Mouse (Mus musculus) brown adipose tissue, adult 24 weeks (tissue): ENCODE results near the gene Nkapd1. TPM values are rescaled to one million over a fixed set of nuclear protein-coding genes. Genes with fewer than 3 reads are reported as not detected.
"Not testable (repeated sequence)": the region's sequence is repeated elsewhere in the genome, so short reads cannot be mapped to it uniquely, and the experiment has no call there.

Experiments used
- H3K27ac ChIP-seq: fragments of 200-500 bp; replicated peaks from 2 replicates; pipeline ENCODE4 v1.5.1; 2012; ENCODE audit warnings: low read depth, mild to moderate bottlenecking, low read length
- H3K4me1 ChIP-seq: fragments of 200-500 bp; 2 replicates; pipeline ENCODE4 v1.6.1; 2012; ENCODE audit warnings: low read length, mixed read lengths; ENCODE audit not compliant: control insufficient read depth, insufficient read depth, insufficient read length
- H3K4me3 ChIP-seq: fragments of 200-500 bp; 2 replicates; pipeline ENCODE4 v1.5.1; 2012; ENCODE audit warnings: low read depth, mild to moderate bottlenecking, low read length, moderate library complexity; ENCODE audit not compliant: insufficient read depth
- polyA plus RNA-seq: library from polyadenylated mRNA; stranded (reverse); fragments of >200 nt; gene quantifications from 2 replicates; pipeline ENCODE4 v1.2.4, GENCODE M21; 2012; ENCODE audit not compliant: missing spikeins, insufficient read depth, insufficient read length

Gene Nkapd1
- 7.6 and 20.6 TPM in 2 replicates for polyA plus RNA-seq

DNA sequence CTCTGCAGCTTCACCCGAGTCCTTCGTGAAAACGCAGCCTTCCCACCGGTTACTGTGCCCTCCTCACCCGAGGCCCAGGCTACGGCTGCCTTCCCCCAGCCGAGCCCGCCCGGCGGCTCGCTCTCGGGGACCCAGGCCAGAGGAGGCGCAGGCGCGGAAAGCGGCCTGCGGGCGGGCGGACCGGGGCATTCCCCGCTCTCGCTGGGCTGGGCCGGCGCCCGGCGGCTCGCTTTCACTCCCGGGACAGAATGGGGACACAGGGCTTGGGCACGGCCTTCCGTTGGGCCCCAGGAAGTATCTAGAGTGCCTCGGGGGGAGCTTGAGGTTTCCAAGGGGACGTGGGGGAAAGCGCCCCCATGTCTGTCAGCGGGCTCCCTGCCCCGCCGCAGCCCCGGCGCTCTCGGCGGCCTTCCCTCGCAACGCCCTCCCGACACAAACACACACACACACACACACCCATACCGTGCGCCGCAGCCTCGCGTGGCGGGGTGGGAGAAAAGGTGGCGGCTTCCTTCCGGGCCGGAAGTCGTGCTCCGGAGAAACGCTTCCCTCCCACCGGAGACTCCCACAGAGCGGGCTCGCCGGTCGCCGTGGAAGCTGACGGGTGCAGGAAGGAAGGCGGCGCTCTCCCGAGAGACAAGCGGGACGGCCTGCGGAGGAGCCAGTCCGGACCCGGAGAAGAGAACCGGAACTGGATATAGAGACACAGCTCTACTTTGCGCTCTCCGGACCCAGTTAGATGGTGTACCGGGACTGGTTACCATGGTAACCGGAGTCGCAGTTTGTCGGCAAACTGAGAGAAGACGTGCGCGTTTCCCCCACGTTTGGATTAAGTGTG, at the start of gene Nkapd1, which contains the start of gene Pih1d2:
Gene Nkapd1, minus strand, starts transcription at position 699 of the 838 bp plus-strand sequence.
Gene Pih1d2, plus strand, starts transcription at position 556 of the 838 bp plus-strand sequence.
- Histone ChIP-seq H3K4me1 (peaks cover 2% of the 10 kb centered on the region), H3K27ac (peak within 1 kb of the TSS; percentile 85), H3K4me3 (peak within 1 kb of the TSS; percentile 86)

DNA sequence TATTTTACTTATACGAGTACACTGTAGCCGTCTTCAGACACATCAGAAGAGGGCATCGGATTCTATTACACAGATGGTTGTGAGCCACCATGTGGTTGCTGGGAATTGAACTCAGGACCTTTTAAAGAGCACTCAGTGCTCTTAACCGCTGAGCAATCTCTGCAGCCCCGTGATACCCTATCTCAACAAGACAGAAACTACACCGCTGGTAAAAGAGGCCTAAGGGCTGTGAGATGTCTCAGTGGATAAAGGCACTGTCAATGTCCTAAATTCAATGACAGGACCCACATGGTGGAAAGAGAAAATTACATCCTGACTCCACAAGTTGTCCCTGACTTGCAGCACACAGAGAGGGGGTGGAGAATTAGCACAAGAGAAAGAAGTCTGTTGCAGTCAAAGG, 49.2 kb upstream of the Nkapd1 start:
- H3K4me1 ChIP-seq, result no peaks in the 10 kb centered on the region
- H3K4me3 ChIP-seq, result no peak overlapping the region
- no peak overlapping the region for H3K27ac ChIP-seq

DNA sequence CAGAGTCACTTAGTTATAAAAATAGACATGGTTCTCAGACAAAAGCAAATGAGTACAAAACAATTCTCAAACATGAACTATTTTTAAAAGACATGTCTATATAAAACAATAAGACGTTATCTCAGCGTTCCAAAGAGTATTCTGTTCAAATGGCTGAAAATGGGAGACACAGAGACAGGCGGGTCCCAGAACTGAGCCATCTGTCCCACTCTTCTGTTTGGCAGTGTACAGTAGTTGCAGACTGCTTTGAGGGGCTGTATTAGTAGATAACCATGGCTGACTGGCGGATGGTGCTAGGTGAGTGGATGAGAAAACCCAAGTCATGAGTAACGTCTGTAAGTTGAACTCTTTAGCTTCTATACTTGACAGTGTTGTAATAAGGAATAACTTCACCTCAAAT, 47.6 kb upstream of the Nkapd1 start:
- H3K4me1 ChIP-seq, result no peaks in the 10 kb centered on the region
- no peak overlapping the region for H3K27ac ChIP-seq
- H3K4me3 ChIP-seq, result no peak overlapping the region

DNA sequence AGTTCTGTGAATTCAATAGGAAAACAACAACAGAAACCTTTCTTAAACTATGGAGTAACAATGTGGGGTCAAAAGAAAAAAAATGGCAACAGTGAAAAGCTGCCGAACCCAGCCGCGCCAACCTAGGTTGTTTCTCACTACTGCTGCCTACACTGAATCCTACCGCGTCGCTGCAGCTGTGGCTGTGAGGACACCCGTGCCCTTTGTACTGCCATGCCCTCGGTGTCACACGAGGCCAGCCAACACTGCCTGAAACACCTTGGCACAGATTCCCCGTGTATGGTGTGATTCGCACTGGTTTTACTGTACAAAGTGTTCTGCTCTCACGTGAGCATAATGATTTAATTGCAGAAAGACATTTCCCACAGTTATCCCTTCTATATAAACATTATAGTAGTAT, 43.2 kb upstream of the Nkapd1 start:
- Histone ChIP-seq H3K27ac (peak overlapping the region; percentile 35), H3K4me3 (peak overlapping the region; percentile 69)

DNA sequence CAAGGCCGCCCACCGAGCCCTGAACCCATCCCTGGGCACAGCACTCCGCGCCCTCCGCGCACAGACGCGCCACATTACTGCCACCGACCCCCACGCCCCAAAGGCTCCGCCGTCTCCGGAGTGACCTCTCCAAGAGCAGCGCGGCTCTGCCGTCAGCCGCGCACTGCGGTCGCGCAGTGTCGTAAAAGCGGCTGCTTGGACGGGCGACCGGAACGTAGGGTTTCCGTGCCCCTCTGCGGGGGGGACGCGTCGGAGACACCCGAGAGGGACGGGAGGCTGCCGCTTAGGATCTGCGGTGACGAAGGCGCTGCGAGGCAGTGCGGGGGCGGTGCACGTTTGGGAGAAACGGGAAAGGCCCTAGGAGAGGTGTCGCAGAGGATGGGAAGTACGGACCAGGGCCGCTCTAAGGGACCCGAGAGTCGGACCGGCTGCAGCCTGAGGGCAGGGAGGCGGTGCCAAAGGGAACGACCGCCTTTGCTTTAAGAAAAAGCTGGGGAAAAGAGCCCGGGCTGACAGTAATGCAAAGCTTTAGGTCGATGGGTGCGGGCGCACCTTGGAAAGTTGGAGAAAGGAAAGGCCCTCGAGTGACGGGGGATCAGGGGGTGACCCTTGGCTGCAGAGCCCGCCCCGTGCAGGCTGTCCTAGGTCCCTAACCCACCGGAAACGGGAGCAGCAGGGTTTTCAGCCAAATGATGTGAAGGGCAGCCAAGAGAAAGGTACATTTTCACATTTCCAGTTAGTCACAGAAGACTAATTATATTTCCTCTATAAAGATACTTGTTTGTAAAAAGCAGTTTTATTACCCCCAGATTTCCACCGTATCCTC, 42.3 kb upstream of the Nkapd1 start, which contains the start of gene Dlat:
Gene Dlat, minus strand, starts transcription at position 389 of the 826 bp plus-strand sequence.
- Histone ChIP-seq H3K4me3 (peak within 1 kb of the TSS; percentile 69), H3K4me1 (no peaks in the 10 kb centered on the region), H3K27ac (peak within 1 kb of the TSS; percentile 78)

More for the DNA sequence above, 43.2 kb upstream of the Nkapd1 start:
- H3K4me1 ChIP-seq, result no peaks in the 10 kb centered on the region

DNA sequence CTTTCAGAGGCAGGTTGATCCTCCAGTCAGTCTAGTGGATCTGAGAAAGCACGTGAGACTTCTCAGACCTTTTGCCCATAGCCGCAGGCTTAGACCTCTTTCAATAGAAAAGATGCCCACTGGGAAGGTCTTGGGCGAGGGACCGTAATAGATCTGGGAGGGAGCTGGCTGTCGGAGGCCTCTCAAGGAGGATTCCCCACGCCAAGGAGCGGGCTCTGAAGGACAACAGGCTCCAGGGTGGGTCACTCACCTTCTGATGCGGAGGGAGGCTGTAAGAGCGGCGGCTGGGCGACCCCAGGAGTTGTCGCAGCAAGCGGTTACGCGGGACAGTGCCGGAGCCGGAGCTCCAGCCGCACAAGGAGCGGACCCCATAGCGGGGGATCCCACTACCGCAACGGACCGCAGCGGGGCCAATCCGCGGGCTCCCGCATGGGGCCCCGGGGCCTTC, 41.7 kb upstream of the Nkapd1 start:
- H3K4me3 ChIP-seq, result peak overlapping the region; percentile 69
- no peaks in the 10 kb centered on the region for H3K4me1 ChIP-seq
- H3K27ac ChIP-seq, result peak overlapping the region; percentile 78

DNA sequence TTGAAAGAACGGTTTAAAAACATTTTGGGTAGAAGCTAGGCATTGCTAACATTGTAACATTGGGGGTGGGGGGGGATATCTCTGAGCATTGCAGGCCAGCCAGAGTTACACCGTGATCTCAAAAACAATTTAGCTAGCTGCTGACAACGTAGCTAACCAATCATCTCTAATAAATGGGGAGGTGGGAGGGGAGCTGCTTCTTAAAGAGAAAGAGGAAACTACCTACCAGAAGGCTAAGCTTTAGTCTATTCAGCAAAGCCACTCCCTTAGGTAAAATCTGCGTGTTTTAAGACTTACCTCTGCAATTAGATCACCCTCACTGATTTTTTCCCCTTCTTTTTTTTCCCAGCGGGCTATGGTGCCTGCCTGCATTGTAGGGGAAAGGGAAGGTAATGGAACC, 41.1 kb upstream of the Nkapd1 start:
- Histone ChIP-seq H3K4me3 (peak overlapping the region; percentile 69), H3K4me1 (no peaks in the 10 kb centered on the region), H3K27ac (peak overlapping the region; percentile 78; the same call in 1 of the 2 replicates)

DNA sequence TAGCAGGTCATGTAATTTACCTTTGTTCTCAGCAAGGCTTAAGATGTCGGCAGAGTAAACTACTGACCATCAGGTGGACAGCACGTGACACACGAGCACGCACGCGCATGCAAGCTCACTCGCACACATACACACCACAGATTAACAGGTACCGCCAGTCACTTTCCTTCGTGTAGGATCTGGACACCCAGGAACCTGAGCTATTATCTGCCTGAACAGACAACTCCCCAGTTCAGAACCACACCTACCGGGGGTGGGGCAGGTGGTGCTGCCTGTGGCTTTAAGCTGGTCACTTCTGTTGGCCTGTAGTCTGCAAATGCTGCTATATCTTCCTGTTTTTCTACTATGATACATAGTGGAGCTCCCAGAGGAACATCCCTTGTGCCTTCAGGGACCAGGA, 33.2 kb upstream of the Nkapd1 start:
- Histone ChIP-seq H3K4me3 (no peak overlapping the region), H3K4me1 (no peaks in the 10 kb centered on the region), H3K27ac (no peak overlapping the region)

DNA sequence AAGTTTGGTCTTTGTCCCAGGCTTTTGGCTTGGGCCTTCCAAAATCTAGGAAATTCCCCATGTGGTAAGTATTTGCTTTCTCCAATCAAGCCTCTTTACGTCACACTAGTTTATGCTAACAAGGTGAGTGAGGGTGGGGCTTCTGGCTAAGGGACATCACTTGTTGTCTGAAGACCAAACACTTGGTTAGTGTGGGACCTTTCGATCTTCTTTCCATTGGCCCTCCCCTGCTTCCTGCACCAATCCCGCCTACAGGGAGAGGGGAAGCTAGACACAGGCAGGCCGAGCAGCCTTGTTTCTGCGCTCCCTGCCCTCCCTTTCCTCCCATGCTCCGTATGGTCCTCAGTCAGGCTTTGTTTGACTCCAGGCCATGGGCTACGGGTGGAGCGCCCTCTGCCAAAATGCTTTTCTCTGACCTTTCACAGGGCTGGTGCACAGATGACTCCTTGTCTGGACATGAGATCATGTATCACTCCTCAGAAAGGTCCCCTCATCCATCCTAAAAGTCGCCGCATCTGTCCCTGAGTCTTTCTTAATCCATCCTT, 29.6 kb upstream of the Nkapd1 start:
- no peak overlapping the region for H3K27ac ChIP-seq
- H3K4me1 ChIP-seq, result no peaks in the 10 kb centered on the region

DNA sequence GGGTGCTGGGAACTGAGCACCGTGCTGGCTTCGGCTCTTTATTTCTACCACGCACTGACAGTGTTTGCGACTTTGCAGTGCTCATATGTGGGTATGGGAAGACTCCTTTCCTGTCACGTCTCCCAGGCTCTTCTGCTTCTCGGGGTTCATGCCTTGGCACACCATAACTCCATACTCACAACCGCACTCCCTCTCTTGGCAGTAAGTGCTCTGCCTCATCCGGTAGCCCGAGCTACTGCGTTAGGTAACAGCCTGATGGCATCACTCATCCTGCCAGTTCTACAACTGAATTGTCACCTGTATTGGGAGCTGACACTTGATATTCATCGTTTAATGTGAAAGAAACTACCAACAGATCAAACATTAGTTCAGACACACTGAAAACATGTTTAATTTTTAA, 17.0 kb upstream of the Nkapd1 start:
- Histone ChIP-seq H3K4me1 (no peaks in the 10 kb centered on the region), H3K27ac (no peak overlapping the region), H3K4me3 (no peak overlapping the region)

More for the DNA sequence above, 29.6 kb upstream of the Nkapd1 start:
- no peak overlapping the region for H3K4me3 ChIP-seq

DNA sequence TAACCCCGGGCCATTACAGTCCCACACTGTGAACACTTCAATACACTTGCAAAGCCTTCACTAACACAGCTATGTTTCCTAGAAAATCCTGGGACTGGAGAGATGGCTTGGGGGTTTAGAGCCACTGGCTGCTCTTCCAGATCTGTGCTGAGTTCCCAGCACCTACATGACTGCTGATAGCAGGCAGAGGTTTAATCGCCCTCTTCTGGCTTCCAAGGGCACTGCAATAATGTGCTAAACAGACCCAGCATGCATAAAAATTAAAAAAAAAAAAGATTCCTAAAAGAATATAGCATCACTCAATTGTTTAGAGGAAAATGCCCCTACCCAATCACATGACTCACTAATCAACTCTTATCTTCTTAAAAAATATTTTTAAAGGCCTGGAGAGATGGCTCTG, 15.8 kb upstream of the Nkapd1 start:
- H3K27ac ChIP-seq, result no peak overlapping the region
- no peak overlapping the region for H3K4me3 ChIP-seq
- H3K4me1 ChIP-seq, result no peaks in the 10 kb centered on the region

DNA sequence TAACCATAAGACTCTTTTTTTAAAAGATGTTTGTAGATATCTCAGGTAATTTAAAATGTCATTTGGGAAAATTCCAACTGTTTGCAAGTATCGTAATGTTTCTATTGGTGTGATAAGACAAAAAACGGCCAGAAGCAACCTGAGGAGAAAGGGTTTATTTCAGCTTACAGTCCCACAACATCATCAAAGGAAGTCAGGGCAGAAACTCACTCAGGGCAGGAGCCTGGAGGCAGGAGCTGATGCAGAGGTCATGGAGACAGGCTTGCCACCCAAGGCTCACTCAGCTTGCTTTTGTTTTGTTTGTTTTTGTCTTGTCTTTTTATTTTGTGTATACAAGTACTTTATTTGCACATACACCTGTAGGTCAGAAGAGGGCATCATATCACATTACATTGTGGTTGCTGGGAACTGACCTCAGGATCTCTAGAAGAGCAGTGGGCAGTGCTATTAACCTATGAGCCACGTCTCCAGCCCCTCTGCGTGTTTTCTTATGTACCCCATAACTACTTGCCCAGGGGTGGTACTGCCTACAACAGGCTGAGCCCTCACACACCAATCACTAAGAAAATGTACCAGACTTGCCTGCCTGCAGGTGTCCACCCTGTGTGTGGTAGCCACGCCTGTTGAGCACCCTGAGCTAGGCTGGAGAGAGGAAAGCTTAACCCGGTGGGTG, 14.9 kb upstream of the Nkapd1 start:
- Histone ChIP-seq H3K4me3 (no peak overlapping the region), H3K4me1 (no peaks in the 10 kb centered on the region), H3K27ac (no peak overlapping the region)

DNA sequence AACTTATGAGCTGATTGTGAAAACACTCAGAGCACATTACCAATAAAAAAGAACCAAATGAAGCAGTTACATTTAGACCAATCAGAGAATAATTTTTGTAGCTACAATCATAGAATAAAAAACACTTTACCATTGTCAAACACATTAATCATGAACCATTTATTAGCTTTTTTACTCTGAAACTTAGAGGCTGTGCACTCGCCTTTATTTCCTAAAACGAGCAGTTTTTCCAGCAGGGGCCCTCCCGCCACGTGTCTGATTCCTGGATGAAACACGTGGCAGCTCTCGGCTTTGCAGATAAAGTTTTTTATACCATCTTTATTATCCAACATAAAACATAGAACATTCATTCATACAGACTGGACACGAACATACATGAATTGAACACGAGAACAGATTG, 13.6 kb upstream of the Nkapd1 start:
- not testable (repeated sequence) for H3K4me1 ChIP-seq, H3K4me3 ChIP-seq, H3K27ac ChIP-seq

DNA sequence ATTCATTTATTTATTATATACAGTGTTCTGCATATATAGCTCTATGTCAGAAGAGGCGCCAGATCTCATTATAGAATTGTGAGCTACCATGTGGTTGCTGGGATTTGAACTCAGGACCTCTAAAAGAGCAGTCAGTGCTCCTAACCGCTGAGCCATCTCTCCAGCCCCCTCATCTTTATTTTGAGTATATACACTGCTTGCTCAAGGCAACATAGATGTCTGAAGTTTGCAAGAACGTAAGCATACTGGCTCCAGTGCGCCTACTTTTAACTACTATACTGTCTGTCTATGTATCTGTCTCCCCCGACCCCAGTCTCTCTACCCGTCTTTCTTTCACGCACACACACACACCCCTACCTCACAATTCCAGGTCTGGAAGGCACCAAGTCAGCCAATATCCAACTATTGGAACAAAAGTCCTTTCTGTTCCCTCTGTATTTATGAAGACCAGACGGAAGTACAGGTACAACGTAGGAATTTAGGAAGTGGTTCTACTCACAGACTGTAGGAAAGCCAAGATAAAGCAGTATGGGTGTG, 598 bp upstream of the Nkapd1 start:
- Histone ChIP-seq H3K4me1 (peaks cover 2% of the 10 kb centered on the region), H3K27ac (no peak overlapping the region), H3K4me3 (no peak overlapping the region)
